Mouse (Mus musculus): ENCODE measurements around the gene Pigk.

Pigk gene

DNA sequence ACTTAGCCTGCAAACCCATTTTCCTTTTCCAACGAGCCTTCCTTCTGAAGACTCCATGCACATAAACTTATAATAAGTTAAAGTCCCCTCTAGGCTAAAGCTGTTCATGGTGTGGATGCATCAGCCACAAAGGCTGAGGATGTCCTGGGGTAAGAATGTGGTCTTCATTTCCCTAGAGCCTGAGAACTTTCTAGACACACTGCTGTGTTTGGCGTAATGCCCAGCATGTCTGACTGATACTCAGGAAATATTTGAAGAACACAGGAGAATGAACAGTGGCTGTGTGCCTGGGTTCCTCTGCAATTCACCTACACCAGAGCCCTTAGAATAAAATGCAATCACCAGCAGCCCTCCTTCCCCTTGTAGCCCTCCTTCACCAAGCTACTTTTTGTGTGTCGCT lies 117.5 kb downstream of the Pigk start:
- Histone ChIP-seq H3K36me3 (ENCODE audit: insufficient read depth, low read length) (no peaks in the 10 kb centered on the region), H3K9me3 (ENCODE audit: low read length) (peaks cover 2% of the 10 kb centered on the region; the same call in 1 of the 2 replicates), H3K4me3 (replicated peaks; ENCODE audit: low read length) (no peak overlapping the region), H3K27me3 (ENCODE audit: insufficient read depth, low read length) (no peaks in the 10 kb centered on the region), H3K4me1 (replicated peaks; ENCODE audit: low read depth, low read length) (no peaks in the 10 kb centered on the region)
- TF ChIP-seq CTCF (conservative IDR thresholded peaks at IDR 0.05; ENCODE audit: low read length) (no peak), NANOG (IDR thresholded peaks at IDR 0.05; ENCODE audit: borderline replicate concordance, low read length) (no peak), POU5F1 (IDR thresholded peaks at IDR 0.05; ENCODE audit: borderline replicate concordance, low read length) (no peak)

DNA sequence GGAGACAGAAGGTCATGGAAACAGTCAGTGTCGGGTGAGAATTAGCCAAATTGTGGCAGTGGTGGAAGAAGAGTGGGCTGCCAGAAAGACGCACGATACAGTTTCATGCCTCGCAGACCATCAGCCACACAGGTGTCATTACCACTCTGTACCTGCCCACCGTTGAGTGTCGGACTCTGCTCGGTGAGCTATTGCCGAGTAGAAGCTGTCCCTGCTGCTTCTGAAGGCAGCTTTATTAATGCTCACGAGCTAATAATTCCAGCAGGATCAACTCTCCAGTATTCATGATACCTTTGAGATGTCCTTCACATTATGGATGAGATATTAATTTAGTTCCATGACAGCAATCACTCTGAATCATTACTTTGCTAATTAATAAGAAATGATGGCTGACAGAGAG lies 118.1 kb downstream of the Pigk start:
- H3K9me3 ChIP-seq (ENCODE audit: low read length): no peaks in the 10 kb centered on the region
- TF ChIP-seq CTCF (conservative IDR thresholded peaks at IDR 0.05; ENCODE audit: low read length) (no peak), NANOG (IDR thresholded peaks at IDR 0.05; ENCODE audit: borderline replicate concordance, low read length) (no peak), POU5F1 (IDR thresholded peaks at IDR 0.05; ENCODE audit: borderline replicate concordance, low read length) (no peak)
- H3K4me1 ChIP-seq (replicated peaks; ENCODE audit: low read depth, low read length): no peaks in the 10 kb centered on the region
- no peaks in the 10 kb centered on the region for H3K27me3 ChIP-seq (ENCODE audit: insufficient read depth, low read length)
- H3K4me3 ChIP-seq (replicated peaks; ENCODE audit: low read length): no peak overlapping the region
- no peaks in the 10 kb centered on the region for H3K36me3 ChIP-seq (ENCODE audit: insufficient read depth, low read length)

GRCm38 (mm10) chr3:152832436-152832835 lies 118.5 kb downstream of the Pigk start:
- Histone ChIP-seq H3K27me3 (ENCODE audit: insufficient read depth, low read length) (no peaks in the 10 kb centered on the region), H3K4me1 (replicated peaks; ENCODE audit: low read depth, low read length) (no peaks in the 10 kb centered on the region), H3K9me3 (ENCODE audit: low read length) (no peaks in the 10 kb centered on the region), H3K4me3 (replicated peaks; ENCODE audit: low read length) (no peak overlapping the region), H3K36me3 (ENCODE audit: insufficient read depth, low read length) (no peaks in the 10 kb centered on the region)
- TF ChIP-seq CTCF (conservative IDR thresholded peaks at IDR 0.05; ENCODE audit: low read length): no peak

- H3K36me3 ChIP-seq (ENCODE audit: insufficient read depth, low read length): no peaks in the 10 kb centered on the region
- no peaks in the 10 kb centered on the region for H3K9me3 ChIP-seq (ENCODE audit: low read length)
- no peak for TF ChIP-seq POU5F1 (IDR thresholded peaks at IDR 0.05; ENCODE audit: borderline replicate concordance, low read length)
- no peak for TF ChIP-seq CTCF (conservative IDR thresholded peaks at IDR 0.05; ENCODE audit: low read length)
- no peak for TF ChIP-seq NANOG (IDR thresholded peaks at IDR 0.05; ENCODE audit: borderline replicate concordance, low read length)
- H3K4me3 ChIP-seq (replicated peaks; ENCODE audit: low read length): no peak overlapping the region
- H3K27me3 ChIP-seq (ENCODE audit: insufficient read depth, low read length): no peaks in the 10 kb centered on the region
- H3K4me1 ChIP-seq (replicated peaks; ENCODE audit: low read depth, low read length): no peaks in the 10 kb centered on the region
Measured at GRCm38 (mm10) chr3:152837407-152837806, 123.5 kb downstream of the Pigk start.

- H3K4me1 ChIP-seq (replicated peaks; ENCODE audit: low read depth, low read length): no peaks in the 10 kb centered on the region
- no peaks in the 10 kb centered on the region for H3K9me3 ChIP-seq (ENCODE audit: low read length)
- no peak for TF ChIP-seq POU5F1 (IDR thresholded peaks at IDR 0.05; ENCODE audit: borderline replicate concordance, low read length)
- TF ChIP-seq NANOG (IDR thresholded peaks at IDR 0.05; ENCODE audit: borderline replicate concordance, low read length): no peak
- TF ChIP-seq CTCF (conservative IDR thresholded peaks at IDR 0.05; ENCODE audit: low read length): no peak
- no peaks in the 10 kb centered on the region for H3K27me3 ChIP-seq (ENCODE audit: insufficient read depth, low read length)
- no peak overlapping the region for H3K4me3 ChIP-seq (replicated peaks; ENCODE audit: low read length)
- no peaks in the 10 kb centered on the region for H3K36me3 ChIP-seq (ENCODE audit: insufficient read depth, low read length)
Measured at GRCm38 (mm10) chr3:152837938-152838337, 124.0 kb downstream of the Pigk start.

DNA sequence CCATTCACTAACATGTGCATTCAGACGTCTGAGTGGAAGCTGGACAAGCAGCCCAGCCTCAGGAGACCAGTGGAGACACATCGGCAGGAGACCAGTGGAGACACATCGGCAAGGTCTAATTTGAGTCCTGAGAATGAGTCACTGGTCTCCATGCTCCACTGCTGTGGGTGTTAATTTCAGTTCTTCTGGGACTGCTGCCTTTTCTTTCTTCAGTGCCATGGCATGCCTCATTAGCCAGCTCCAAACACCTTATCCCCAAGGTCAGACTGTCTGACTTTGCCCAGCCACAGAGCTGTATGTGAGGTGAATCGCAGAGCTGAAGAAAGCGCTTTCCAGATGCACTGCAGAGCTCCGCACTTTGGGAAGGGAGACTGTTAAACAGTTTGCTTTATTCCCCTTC lies 127.4 kb downstream of the Pigk start:
- TF ChIP-seq CTCF (conservative IDR thresholded peaks at IDR 0.05; ENCODE audit: low read length): no peak
- no peak for TF ChIP-seq POU5F1 (IDR thresholded peaks at IDR 0.05; ENCODE audit: borderline replicate concordance, low read length)
- no peak for TF ChIP-seq NANOG (IDR thresholded peaks at IDR 0.05; ENCODE audit: borderline replicate concordance, low read length)
- Histone ChIP-seq H3K4me1 (replicated peaks; ENCODE audit: low read depth, low read length) (no peaks in the 10 kb centered on the region), H3K4me3 (replicated peaks; ENCODE audit: low read length) (no peak overlapping the region), H3K9me3 (ENCODE audit: low read length) (no peaks in the 10 kb centered on the region), H3K27me3 (ENCODE audit: insufficient read depth, low read length) (no peaks in the 10 kb centered on the region), H3K36me3 (ENCODE audit: insufficient read depth, low read length) (no peaks in the 10 kb centered on the region)

- Histone ChIP-seq H3K4me1 (replicated peaks; ENCODE audit: low read depth, low read length) (no peaks in the 10 kb centered on the region), H3K27me3 (ENCODE audit: insufficient read depth, low read length) (no peaks in the 10 kb centered on the region), H3K36me3 (ENCODE audit: insufficient read depth, low read length) (no peaks in the 10 kb centered on the region), H3K9me3 (ENCODE audit: low read length) (no peaks in the 10 kb centered on the region), H3K4me3 (replicated peaks; ENCODE audit: low read length) (no peak overlapping the region)
- TF ChIP-seq CTCF (conservative IDR thresholded peaks at IDR 0.05; ENCODE audit: low read length): no peak
- no peak for TF ChIP-seq NANOG (IDR thresholded peaks at IDR 0.05; ENCODE audit: borderline replicate concordance, low read length)
- TF ChIP-seq POU5F1 (IDR thresholded peaks at IDR 0.05; ENCODE audit: borderline replicate concordance, low read length): no peak
Measured at GRCm38 (mm10) chr3:152842648-152843047, 128.7 kb downstream of the Pigk start.

- H3K9me3 ChIP-seq (ENCODE audit: low read length): no peaks in the 10 kb centered on the region
Measured at GRCm38 (mm10) chr3:152843925-152844324, 130.0 kb downstream of the Pigk start.

DNA sequence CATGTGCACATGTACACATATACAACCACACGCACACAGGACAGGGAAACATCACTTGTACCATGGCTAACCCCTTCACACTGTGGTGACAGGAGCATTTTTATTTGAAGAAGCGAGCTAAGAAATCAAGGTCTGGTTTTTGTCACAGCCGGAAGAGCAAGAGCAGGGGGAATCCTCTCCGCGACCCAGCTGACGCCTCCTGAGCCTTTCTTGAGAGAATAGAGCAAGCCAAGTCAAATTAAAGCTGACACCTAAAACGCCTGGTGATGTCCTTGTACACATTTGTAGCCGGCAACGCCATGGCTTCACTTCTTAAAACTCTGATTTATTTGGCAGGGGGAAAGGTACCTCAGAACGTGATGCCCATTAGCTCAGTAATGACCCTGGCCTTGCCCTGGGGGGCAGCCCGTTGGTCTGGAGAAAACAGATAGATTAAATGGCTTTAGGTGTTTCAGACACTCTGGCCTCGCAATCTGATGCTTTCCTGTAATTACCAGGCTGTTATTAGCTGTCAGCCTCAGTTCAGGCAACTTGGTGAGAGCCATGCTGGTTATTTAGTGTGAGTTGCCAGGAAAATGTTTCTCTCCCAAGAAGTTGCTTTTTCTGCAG lies 141.2 kb downstream of the Pigk start:
- Histone ChIP-seq H3K9me3 (ENCODE audit: low read length) (no peaks in the 10 kb centered on the region), H3K27me3 (ENCODE audit: insufficient read depth, low read length) (peaks cover 3% of the 10 kb centered on the region; the same call in 1 of the 2 replicates), H3K4me3 (replicated peaks; ENCODE audit: low read length) (no peak overlapping the region), H3K4me1 (replicated peaks; ENCODE audit: low read depth, low read length) (no peaks in the 10 kb centered on the region), H3K36me3 (ENCODE audit: insufficient read depth, low read length) (no peaks in the 10 kb centered on the region)
- TF ChIP-seq CTCF (conservative IDR thresholded peaks at IDR 0.05; ENCODE audit: low read length): no peak
- no peak for TF ChIP-seq POU5F1 (IDR thresholded peaks at IDR 0.05; ENCODE audit: borderline replicate concordance, low read length)
- TF ChIP-seq NANOG (IDR thresholded peaks at IDR 0.05; ENCODE audit: borderline replicate concordance, low read length): no peak

More at GRCm38 (mm10) chr3:152843925-152844324, 130.0 kb downstream of the Pigk start:
- Histone ChIP-seq H3K4me1 (replicated peaks; ENCODE audit: low read depth, low read length) (no peaks in the 10 kb centered on the region), H3K27me3 (ENCODE audit: insufficient read depth, low read length) (no peaks in the 10 kb centered on the region), H3K36me3 (ENCODE audit: insufficient read depth, low read length) (no peaks in the 10 kb centered on the region), H3K4me3 (replicated peaks; ENCODE audit: low read length) (no peak overlapping the region)
- no peak for TF ChIP-seq NANOG (IDR thresholded peaks at IDR 0.05; ENCODE audit: borderline replicate concordance, low read length)
- no peak for TF ChIP-seq CTCF (conservative IDR thresholded peaks at IDR 0.05; ENCODE audit: low read length)
- TF ChIP-seq POU5F1 (IDR thresholded peaks at IDR 0.05; ENCODE audit: borderline replicate concordance, low read length): no peak
